Mouse (Mus musculus): ENCODE data around the gene H2-K1. TPM values are rescaled to one million over a fixed set of nuclear protein-coding genes. Genes with fewer than 3 reads are reported as not detected.

The H2-K1 gene
- polyA plus RNA-seq, 1 experiment from 2014 or later: 100 TPM

GRCm38 (mm10) chr17:34029150-34029889 lies 29.2 kb upstream of the H2-K1 start:
- H3K4me3 ChIP-seq (ENCODE audit: low read length): no peak overlapping the region; the same call in 1 of the 2 replicates
- ATAC-seq (replicated peaks; ENCODE audit: extremely low read depth, insufficient read depth, low FRiP score): no peak
- 85% methylated on average over 18 of the region's 18 CpGs for WGBS
- no peaks in the 10 kb centered on the region for H3K27me3 ChIP-seq (ENCODE audit: control insufficient read depth, insufficient read depth, low read length)
- peak overlapping the region; percentile 97 for H3K4me2 ChIP-seq (ENCODE audit: low read depth, low read length)
- peaks cover 57% of the 10 kb centered on the region for H3K4me1 ChIP-seq (ENCODE audit: control insufficient read depth, insufficient read depth, low read length)
- no peak overlapping the region; the same call in 1 of the 2 replicates for H3K9ac ChIP-seq (ENCODE audit: low read length)
- H3K27ac ChIP-seq (ENCODE audit: low read length): no peak overlapping the region
- H3K36me3 ChIP-seq (ENCODE audit: control insufficient read depth, insufficient read depth): peaks cover 19% of the 10 kb centered on the region
- no peaks in the 10 kb centered on the region for H3K9me3 ChIP-seq (replicated peaks; ENCODE audit: control insufficient read depth, low read length)

- H3K4me2 ChIP-seq (ENCODE audit: low read depth, low read length): peak overlapping the region; percentile 96; the same call in 1 of the 2 replicates
- no peak overlapping the region for H3K4me3 ChIP-seq (ENCODE audit: low read length)
- no peaks in the 10 kb centered on the region for H3K27me3 ChIP-seq (ENCODE audit: control insufficient read depth, insufficient read depth, low read length)
- no peaks in the 10 kb centered on the region for H3K9me3 ChIP-seq (replicated peaks; ENCODE audit: control insufficient read depth, low read length)
- 71% methylated on average over 17 of the region's 17 CpGs for WGBS
- no peak for ATAC-seq (replicated peaks; ENCODE audit: extremely low read depth, insufficient read depth, low FRiP score)
- peaks cover 58% of the 10 kb centered on the region for H3K4me1 ChIP-seq (ENCODE audit: control insufficient read depth, insufficient read depth, low read length)
- H3K36me3 ChIP-seq (ENCODE audit: control insufficient read depth, insufficient read depth): peaks cover 19% of the 10 kb centered on the region
- peak overlapping the region; percentile 44; the same call in 1 of the 2 replicates for H3K27ac ChIP-seq (ENCODE audit: low read length)
- H3K9ac ChIP-seq (ENCODE audit: low read length): no peak overlapping the region
Observed at GRCm38 (mm10) chr17:34028501-34029149, 28.5 kb upstream of the H2-K1 start.

DNA sequence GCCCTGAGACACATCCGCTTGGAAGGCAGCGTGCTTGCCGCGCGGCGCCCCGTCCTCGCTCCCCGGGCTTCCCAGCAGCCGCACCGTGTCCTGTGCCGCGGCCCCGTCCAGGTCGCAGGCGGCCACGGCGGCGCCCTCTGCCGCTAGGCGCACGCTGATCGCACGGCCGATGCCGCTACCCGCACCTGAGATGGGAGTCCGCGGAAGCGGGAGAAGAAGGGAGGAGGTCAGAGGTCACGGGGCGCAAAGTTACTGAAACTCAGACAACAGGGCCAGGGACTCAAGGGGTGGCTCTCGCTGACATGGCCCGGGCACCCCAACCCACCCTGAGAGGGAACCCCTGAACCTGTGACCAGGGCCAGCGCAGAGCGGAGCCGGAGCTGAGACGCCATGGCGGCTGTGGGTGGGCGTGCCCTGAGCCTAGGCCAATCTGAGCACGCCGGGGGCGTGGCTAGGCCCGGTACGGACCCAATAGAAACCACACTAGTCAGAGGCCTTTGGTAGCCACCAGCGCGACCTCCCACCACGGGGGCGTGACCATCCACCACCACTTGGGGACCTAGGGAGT lies 27.6 kb upstream of the H2-K1 start, which contains the start of gene H2-Ke6:
Gene H2-Ke6 (minus strand): TSS at position 405 of the 568 bp plus-strand sequence.
- Histone ChIP-seq H3K9me3 (replicated peaks; ENCODE audit: control insufficient read depth, low read length) (no peaks in the 10 kb centered on the region), H3K9ac (ENCODE audit: low read length) (peak within 1 kb of the TSS; percentile 83)

GRCm38 (mm10) chr17:34026917-34027655 lies 26.9 kb upstream of the H2-K1 start:
- Histone ChIP-seq H3K36me3 (ENCODE audit: control insufficient read depth, insufficient read depth) (peaks cover 24% of the 10 kb centered on the region), H3K4me2 (ENCODE audit: low read depth, low read length) (peak overlapping the region; percentile 96), H3K9ac (ENCODE audit: low read length) (peak overlapping the region; percentile 83), H3K27ac (ENCODE audit: low read length) (peak overlapping the region; percentile 84), H3K4me3 (ENCODE audit: low read length) (peak overlapping the region; percentile 81), H3K4me1 (ENCODE audit: control insufficient read depth, insufficient read depth, low read length) (peaks cover 48% of the 10 kb centered on the region), H3K9me3 (replicated peaks; ENCODE audit: control insufficient read depth, low read length) (no peaks in the 10 kb centered on the region), H3K27me3 (ENCODE audit: control insufficient read depth, insufficient read depth, low read length) (no peaks in the 10 kb centered on the region)
- no peak for ATAC-seq (replicated peaks; ENCODE audit: extremely low read depth, insufficient read depth, low FRiP score)
- 11% methylated on average over 36 of the region's 36 CpGs for WGBS

More for the DNA sequence above, 27.6 kb upstream of the H2-K1 start, which contains the start of gene H2-Ke6:
- peaks cover 21% of the 10 kb centered on the region for H3K36me3 ChIP-seq (ENCODE audit: control insufficient read depth, insufficient read depth)
- no peaks in the 10 kb centered on the region for H3K27me3 ChIP-seq (ENCODE audit: control insufficient read depth, insufficient read depth, low read length)
- H3K4me2 ChIP-seq (ENCODE audit: low read depth, low read length): peak within 1 kb of the TSS; percentile 96
- H3K4me1 ChIP-seq (ENCODE audit: control insufficient read depth, insufficient read depth, low read length): peaks cover 50% of the 10 kb centered on the region
- H3K27ac ChIP-seq (ENCODE audit: low read length): peak within 1 kb of the TSS; percentile 84
- peak; percentile 76 for ATAC-seq (replicated peaks; ENCODE audit: extremely low read depth, insufficient read depth, low FRiP score)
- peak within 1 kb of the TSS; percentile 81 for H3K4me3 ChIP-seq (ENCODE audit: low read length)
- under 1% methylated on average over 49 of the region's 49 CpGs for WGBS

DNA sequence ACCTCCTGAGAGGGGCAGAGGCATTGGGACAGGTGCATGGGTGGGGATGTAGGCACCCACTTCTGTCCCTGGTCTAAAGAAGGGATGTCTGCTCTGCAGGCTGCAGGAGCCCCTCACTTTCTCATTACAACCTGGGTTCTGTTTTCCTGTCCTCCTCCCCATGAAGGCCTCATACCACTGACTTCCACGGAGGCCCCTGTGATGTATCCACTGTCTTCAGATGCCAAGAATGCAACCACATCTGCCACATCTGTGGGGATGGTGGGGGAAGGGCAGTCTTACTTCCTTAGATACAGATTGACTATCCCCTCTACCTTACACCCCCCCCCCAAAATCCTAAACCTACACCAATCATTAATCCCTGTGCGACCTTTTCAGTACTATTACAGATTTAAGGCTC lies 26.1 kb upstream of the H2-K1 start:
- no peaks in the 10 kb centered on the region for H3K27me3 ChIP-seq (ENCODE audit: control insufficient read depth, insufficient read depth, low read length)
- H3K4me2 ChIP-seq (ENCODE audit: low read depth, low read length): 0 out of 2 replicates have a peak overlapping the region, but pooled peaks have one; percentile 97
- H3K27ac ChIP-seq (ENCODE audit: low read length): no peak overlapping the region
- peaks cover 26% of the 10 kb centered on the region for H3K36me3 ChIP-seq (ENCODE audit: control insufficient read depth, insufficient read depth)
- no peak overlapping the region for H3K9ac ChIP-seq (ENCODE audit: low read length)
- peaks cover 48% of the 10 kb centered on the region for H3K4me1 ChIP-seq (ENCODE audit: control insufficient read depth, insufficient read depth, low read length)
- ATAC-seq (replicated peaks; ENCODE audit: extremely low read depth, insufficient read depth, low FRiP score): no peak
- H3K4me3 ChIP-seq (ENCODE audit: low read length): no peak overlapping the region
- no peaks in the 10 kb centered on the region for H3K9me3 ChIP-seq (replicated peaks; ENCODE audit: control insufficient read depth, low read length)
- WGBS: 44% methylated on average over 2 of the region's 2 CpGs

DNA sequence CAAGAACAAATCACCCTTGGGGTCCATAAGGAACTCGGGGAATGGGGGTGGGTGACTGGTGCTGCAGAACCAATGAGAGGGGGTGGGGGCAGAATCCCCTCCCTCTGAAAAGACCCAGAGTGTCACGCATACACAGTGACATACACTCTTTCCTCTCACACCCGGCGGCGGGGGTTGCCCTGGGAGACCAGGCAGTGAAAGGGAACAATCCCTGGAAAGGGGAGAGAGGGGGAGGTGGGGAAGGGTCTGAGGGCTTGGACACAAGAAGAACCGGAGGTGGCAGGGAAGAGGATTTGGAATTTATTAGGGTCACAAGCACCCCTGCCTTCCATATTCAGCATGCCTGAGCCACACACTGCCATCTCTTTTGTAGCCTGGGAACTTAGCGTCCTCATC lies 25.6 kb upstream of the H2-K1 start:
- H3K4me1 ChIP-seq (ENCODE audit: control insufficient read depth, insufficient read depth, low read length): peaks cover 48% of the 10 kb centered on the region
- no peak overlapping the region for H3K27ac ChIP-seq (ENCODE audit: low read length)
- ATAC-seq (replicated peaks; ENCODE audit: extremely low read depth, insufficient read depth, low FRiP score): no peak
- peak overlapping the region; percentile 90 for H3K4me3 ChIP-seq (ENCODE audit: low read length)
- H3K9me3 ChIP-seq (replicated peaks; ENCODE audit: control insufficient read depth, low read length): no peaks in the 10 kb centered on the region
- H3K27me3 ChIP-seq (ENCODE audit: control insufficient read depth, insufficient read depth, low read length): no peaks in the 10 kb centered on the region
- peak overlapping the region; percentile 97 for H3K4me2 ChIP-seq (ENCODE audit: low read depth, low read length)
- H3K36me3 ChIP-seq (ENCODE audit: control insufficient read depth, insufficient read depth): peaks cover 30% of the 10 kb centered on the region
- WGBS: 32% methylated on average over 7 of the region's 7 CpGs
- peak overlapping the region; percentile 96; the same call in 1 of the 2 replicates for H3K9ac ChIP-seq (ENCODE audit: low read length)

DNA sequence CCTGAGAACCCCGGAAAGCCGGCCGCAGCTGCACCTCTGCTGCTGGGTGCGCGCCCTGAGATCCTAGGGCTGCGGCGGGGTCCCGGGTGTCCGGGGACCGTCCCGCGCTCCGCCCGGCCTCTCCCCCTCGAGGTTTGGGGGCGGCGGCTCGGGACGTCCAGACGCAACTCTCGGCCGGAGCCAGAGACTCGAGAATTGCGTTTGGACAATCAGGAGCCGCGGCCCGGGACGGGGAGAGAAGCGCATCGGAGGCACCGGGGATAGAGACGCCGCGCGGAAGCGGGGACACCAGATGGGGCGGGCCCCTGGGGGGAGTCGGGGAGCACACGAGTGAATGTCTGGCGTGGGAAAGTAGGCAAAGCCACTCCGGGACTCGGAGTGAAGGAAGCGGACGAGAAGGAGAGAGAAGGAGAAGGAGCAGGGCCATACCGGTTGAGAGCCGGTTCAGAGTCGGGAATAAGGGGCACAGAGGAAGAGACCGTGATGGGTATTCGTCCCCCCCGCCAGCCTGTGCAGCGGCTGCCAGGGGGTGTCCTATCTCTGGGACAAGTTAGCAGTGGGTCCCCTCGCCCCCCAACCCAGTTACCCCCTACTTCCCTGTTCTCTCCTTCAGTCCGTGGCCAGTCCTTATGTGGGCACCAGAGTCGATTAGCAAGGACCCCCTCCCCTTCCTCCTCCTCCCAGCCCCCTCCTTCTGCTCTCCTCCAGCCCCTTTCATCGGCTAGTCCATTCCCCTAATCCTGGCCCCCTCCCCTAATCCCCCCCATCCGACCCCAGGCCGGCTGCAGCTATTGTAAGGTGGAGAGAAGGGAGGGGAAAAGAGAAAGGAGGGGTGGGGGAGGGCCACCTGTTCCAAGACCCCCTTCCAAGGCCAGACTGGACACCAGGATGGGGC lies 25.0 kb upstream of the H2-K1 start:
- WGBS: 1% methylated on average over 57 of the region's 57 CpGs
- Histone ChIP-seq H3K27me3 (ENCODE audit: control insufficient read depth, insufficient read depth, low read length) (no peaks in the 10 kb centered on the region), H3K9me3 (replicated peaks; ENCODE audit: control insufficient read depth, low read length) (no peaks in the 10 kb centered on the region), H3K4me3 (ENCODE audit: low read length) (peak overlapping the region; percentile 90), H3K36me3 (ENCODE audit: control insufficient read depth, insufficient read depth) (peaks cover 32% of the 10 kb centered on the region), H3K27ac (ENCODE audit: low read length) (peak overlapping the region; percentile 88), H3K4me2 (ENCODE audit: low read depth, low read length) (peak overlapping the region; percentile 97), H3K4me1 (ENCODE audit: control insufficient read depth, insufficient read depth, low read length) (peaks cover 42% of the 10 kb centered on the region), H3K9ac (ENCODE audit: low read length) (peak overlapping the region; percentile 96)
- peak; percentile 3 for ATAC-seq (replicated peaks; ENCODE audit: extremely low read depth, insufficient read depth, low FRiP score)

GRCm38 (mm10) chr17:34024317-34024821 lies 24.2 kb upstream of the H2-K1 start, which contains the start of gene Ring1:
Ring1 (minus strand) TSS chr17:34024680.
- H3K9ac ChIP-seq (ENCODE audit: low read length): peak within 1 kb of the TSS; percentile 96
- H3K9me3 ChIP-seq (replicated peaks; ENCODE audit: control insufficient read depth, low read length): peaks cover 5% of the 10 kb centered on the region
- H3K36me3 ChIP-seq (ENCODE audit: control insufficient read depth, insufficient read depth): peaks cover 25% of the 10 kb centered on the region
- peaks cover 34% of the 10 kb centered on the region for H3K4me1 ChIP-seq (ENCODE audit: control insufficient read depth, insufficient read depth, low read length)
- H3K4me2 ChIP-seq (ENCODE audit: low read depth, low read length): peak within 1 kb of the TSS; percentile 97
- H3K4me3 ChIP-seq (ENCODE audit: low read length): peak within 1 kb of the TSS; percentile 90
- no peaks in the 10 kb centered on the region for H3K27me3 ChIP-seq (ENCODE audit: control insufficient read depth, insufficient read depth, low read length)
- peak; percentile 54 for ATAC-seq (replicated peaks; ENCODE audit: extremely low read depth, insufficient read depth, low FRiP score)
- under 1% methylated on average over 47 of the region's 58 CpGs for WGBS
- peak within 1 kb of the TSS; percentile 88 for H3K27ac ChIP-seq (ENCODE audit: low read length)
